Mouse (Mus musculus) CH12.LX (cell line): Measurements from ENCODE around the gene Vav2. TPM values are rescaled to one million over a fixed set of nuclear protein-coding genes. Genes with fewer than 3 reads are reported as not detected.

Experiments used
- DNase-seq: peaks from one replicate; pipeline ENCODE4 v3.0.0-alpha.2; 2013; ENCODE audit errors: extremely low read depth
- H3K27ac ChIP-seq: 2 replicates; pipeline ENCODE4 v1.5.1; 2012; ENCODE audit warnings: low read depth, mild to moderate bottlenecking, control low read depth, moderate library complexity; ENCODE audit not compliant: insufficient read depth
- H3K27me3 ChIP-seq: replicated peaks from 2 replicates; pipeline ENCODE3; 2012; ENCODE audit warnings: inconsistent platforms
- H3K36me3 ChIP-seq, 2 experiments: replicated peaks in 1 of 2; 2 replicates each; pipeline versions ENCODE3 to v1.6.1; 2012; ENCODE audit warnings: inconsistent platforms in 1 of 2, low read length in 1 of 2, mild to moderate bottlenecking in 1 of 2, mixed read lengths in 1 of 2, moderate library complexity in 1 of 2; ENCODE audit not compliant: control insufficient read depth in 1 of 2, insufficient read depth in 1 of 2
- H3K4me1 ChIP-seq, 2 experiments: 2 replicates each; pipeline ENCODE4 v1.6.1; 2012; ENCODE audit warnings: inconsistent platforms in 1 of 2, moderate library complexity in 1 of 2; ENCODE audit not compliant: insufficient read depth in 2 of 2, control insufficient read depth in 1 of 2
- H3K4me2 ChIP-seq: 2 replicates; pipeline ENCODE4 v1.6.1; 2012; ENCODE audit warnings: low read depth, mild to moderate bottlenecking, control low read depth; ENCODE audit not compliant: poor library complexity, insufficient read depth, severe bottlenecking
- H3K4me3 ChIP-seq, 3 experiments: fragments of 150-350 bp in 1 of 3; sonication (generic) in 1 of 3; replicated peaks in 1 of 3; 2 replicates each; pipeline versions ENCODE3 to v1.5.1; 2011 to 2012; ENCODE audit warnings: low read depth in 2 of 3, low read length in 2 of 3, mild to moderate bottlenecking in 2 of 3, moderate library complexity in 2 of 3, control low read depth in 1 of 3, improper control_type of control experiment in 1 of 3, inconsistent platforms in 1 of 3, mixed read lengths in 1 of 3; ENCODE audit not compliant: poor library complexity in 1 of 3
- H3K79me2 ChIP-seq: replicated peaks from 2 replicates; pipeline ENCODE4 v1.6.1; 2012; ENCODE audit warnings: mild to moderate bottlenecking, moderate library complexity; ENCODE audit not compliant: control insufficient read depth, poor library complexity, insufficient read depth, severe bottlenecking; ENCODE audit errors: extremely low read depth
- H3K9ac ChIP-seq: 2 replicates; pipeline ENCODE4 v1.6.1; 2012; ENCODE audit warnings: low read depth, mild to moderate bottlenecking, control low read depth, moderate library complexity; ENCODE audit not compliant: insufficient read depth
- H3K9me3 ChIP-seq: replicated peaks from 2 replicates; pipeline ENCODE3; 2012; ENCODE audit warnings: low read length, inconsistent platforms, mixed read lengths
- ELF1 ChIP-seq: IDR thresholded peaks from 2 replicates; pipeline ENCODE4 v1.6.1; 2014; ENCODE audit warnings: low read depth, mild to moderate bottlenecking, inconsistent platforms, low read length, improper control_type of control experiment
- HCFC1 ChIP-seq: IDR thresholded peaks from 2 replicates; pipeline ENCODE4 v1.6.1; 2012; ENCODE audit warnings: low read depth, mild to moderate bottlenecking, inconsistent platforms, low read length, improper control_type of control experiment
- IRF4 ChIP-seq: IDR thresholded peaks from 2 replicates; pipeline ENCODE4 v1.6.1; 2014; ENCODE audit warnings: low read depth, mild to moderate bottlenecking, inconsistent platforms, low read length, improper control_type of control experiment
- MAFK ChIP-seq: IDR thresholded peaks from 2 replicates; pipeline ENCODE4 v1.6.1; 2011; ENCODE audit warnings: low read length, improper control_type of control experiment; ENCODE audit not compliant: insufficient replicate concordance
- MAX ChIP-seq: IDR thresholded peaks from 2 replicates; pipeline ENCODE4 v1.6.1; 2011; ENCODE audit warnings: low read length, improper control_type of control experiment
- MAZ ChIP-seq: IDR thresholded peaks from 2 replicates; pipeline ENCODE4 v1.6.1; 2012; ENCODE audit warnings: low read depth, mild to moderate bottlenecking, inconsistent platforms, low read length, improper control_type of control experiment, moderate library complexity
- MEF2A ChIP-seq: IDR thresholded peaks from 2 replicates; pipeline ENCODE4 v1.6.1; 2014; ENCODE audit warnings: low read depth, mild to moderate bottlenecking, inconsistent platforms, low read length, improper control_type of control experiment, borderline replicate concordance
- MXI1 ChIP-seq: IDR thresholded peaks from 2 replicates; pipeline ENCODE4 v1.6.1; 2011; ENCODE audit warnings: mild to moderate bottlenecking, low read depth, low read length, improper control_type of control experiment
- PAX5 ChIP-seq: IDR thresholded peaks from 2 replicates; pipeline ENCODE4 v1.6.1; 2012; ENCODE audit warnings: low read length, inconsistent platforms, mixed read lengths
- RCOR1 ChIP-seq: conservative IDR thresholded peaks from 2 replicates; pipeline ENCODE4 v1.6.1; 2012; ENCODE audit warnings: low read depth, mild to moderate bottlenecking, inconsistent platforms, low read length, improper control_type of control experiment
- SIN3A ChIP-seq: IDR thresholded peaks from 2 replicates; pipeline ENCODE4 v1.6.1; 2012; ENCODE audit warnings: low read length, improper control_type of control experiment, inconsistent platforms
- SMC3 ChIP-seq: IDR thresholded peaks from 2 replicates; pipeline ENCODE4 v1.6.1; 2011; ENCODE audit warnings: low read depth, low read length, improper control_type of control experiment
- USF2 ChIP-seq: conservative IDR thresholded peaks from 2 replicates; pipeline ENCODE4 v1.6.1; 2011; ENCODE audit warnings: low read depth, low read length, improper control_type of control experiment
- ZMIZ1 ChIP-seq: IDR thresholded peaks from 2 replicates; pipeline ENCODE4 v1.6.1; 2012; ENCODE audit warnings: low read depth, mild to moderate bottlenecking, inconsistent platforms, low read length, improper control_type of control experiment
- dilution Hi-C: fragments of 300-500 bp; cut with MboI; formaldehyde crosslinking; loops from 2 replicates; pipeline ENCODE4 v1.14.3; 2020; ENCODE audit warnings: low sequenced_read_pairs; ENCODE audit not compliant: extremely low pct_unique_long_range_greater_than_20kb, extremely low pct_ligation_motif_present
- in situ Hi-C: fragments of 300-500 bp; cut with MboI; formaldehyde crosslinking; loops from 3 replicates; pipeline ENCODE4 v1.14.3; 2019; ENCODE audit warnings: low sequenced_read_pairs, low pct_ligation_motif_present, low pct_unique_long_range_greater_than_20kb, mixed read lengths
- polyA plus RNA-seq: library from polyadenylated mRNA; unstranded; fragments of >175 nt; gene quantifications from 2 replicates; pipeline ENCODE4 v1.2.1, GENCODE M21; 2012; ENCODE audit warnings: low read depth; ENCODE audit not compliant: insufficient read length
- total RNA-seq, 2 experiments: library from RNA; depleted of rRNA; stranded (reverse); fragments of 300-350 nt in 1 of 2; fragments of >200 nt in 1 of 2; gene quantifications; 2 replicates each; pipeline ENCODE4 v1.2.3; 2012 to 2014

Vav2 gene
- total and polyA plus RNA-seq, 3 experiments = 31.5 to 46.8 (median 46.6) TPM

DNA sequence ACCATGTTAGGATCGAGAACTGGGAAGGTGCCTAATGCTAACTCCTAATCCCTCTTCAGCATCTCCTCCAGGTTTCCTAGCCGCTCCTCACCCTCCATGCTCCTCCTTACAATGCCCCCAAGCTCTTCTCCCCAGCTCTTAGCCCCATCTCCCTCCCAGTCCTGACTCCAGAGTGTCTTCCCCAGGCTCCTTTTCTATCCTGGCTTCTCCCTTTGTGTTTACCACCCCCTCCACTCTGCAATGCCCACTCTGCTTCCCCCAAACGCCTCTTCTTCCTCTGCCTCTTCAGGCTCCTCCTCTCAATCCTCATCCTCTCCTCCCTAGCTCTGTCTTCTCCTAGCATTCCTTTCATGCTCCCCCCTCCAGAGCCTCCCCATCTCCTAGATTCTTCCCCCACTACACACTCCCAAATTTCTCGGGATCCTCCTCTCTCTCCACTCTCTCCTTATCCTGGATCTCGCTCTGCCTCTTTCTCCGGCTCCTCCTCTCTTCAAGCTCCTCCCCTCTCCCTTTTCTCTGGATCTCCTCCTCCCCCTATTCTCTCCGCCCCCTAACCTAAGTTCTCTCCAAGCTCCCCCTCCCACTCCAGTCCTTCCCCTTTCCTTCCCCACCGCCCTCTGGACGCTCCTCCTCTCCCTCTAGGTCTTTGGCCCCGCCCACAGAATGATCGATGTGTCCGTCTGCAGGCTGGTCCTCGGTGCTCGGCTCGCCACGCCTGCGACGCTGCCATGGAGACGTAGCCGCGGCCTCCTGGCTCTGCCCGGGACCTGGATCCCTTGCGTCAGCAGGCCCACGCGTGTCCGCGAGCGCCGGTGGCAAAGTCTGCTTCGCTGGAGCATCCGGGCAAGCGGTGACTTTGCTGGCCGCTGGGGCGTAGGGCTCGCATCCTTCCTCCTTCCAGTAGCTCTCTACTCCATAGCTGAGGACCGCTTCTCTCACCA, 15.2 kb upstream of the Vav2 start, which contains the start of gene Brd3os:
TSS of gene Brd3os (plus strand) at position 558 of the 941 bp plus-strand sequence.
- Histone ChIP-seq H3K4me3 (peak within 1 kb of the TSS; percentile 42 to 50 (median 48)), H3K27me3 (no peaks in the 10 kb centered on the region), H3K9me3 (no peaks in the 10 kb centered on the region), H3K4me2 (peak within 1 kb of the TSS; percentile 84), H3K79me2 (no peaks in the 10 kb centered on the region), H3K9ac (peak within 1 kb of the TSS; percentile 6; the same call in 1 of the 2 replicates), H3K36me3 (peaks cover 4 to 25% of the 10 kb centered on the region in 2 experiments), H3K4me1 (peaks cover 11 to 26% of the 10 kb centered on the region in 2 experiments), H3K27ac (no peak within 1 kb of the TSS)
- TF ChIP-seq RCOR1 (no peak), SMC3 (0 out of 2 replicates have a peak, but pooled peaks have one; percentile 4), ELF1 (peak; percentile 40; the same call in 1 of the 2 replicates), MAZ (peak; percentile 92), USF2 (no peak), IRF4 (0 out of 2 replicates have a peak, but pooled peaks have one; percentile 46), MAX (peak; percentile 55; the same call in 1 of the 2 replicates), SIN3A (peak; percentile 88), ZMIZ1 (no peak), HCFC1 (peak; percentile 75), MEF2A (peak; percentile 52; the same call in 1 of the 2 replicates), PAX5 (no peak), MAFK (0 out of 2 replicates have a peak, but pooled peaks have one; percentile 35), MXI1 (peak; percentile 89)
- in situ Hi-C loops = loop anchor here (25.0 kb wide), 1 partner anchor 355 kb away; the partner anchor contains the start of gene Adamtsl2
- DNase-seq = peak; percentile 93
- dilution Hi-C loops = no loop called here

DNA sequence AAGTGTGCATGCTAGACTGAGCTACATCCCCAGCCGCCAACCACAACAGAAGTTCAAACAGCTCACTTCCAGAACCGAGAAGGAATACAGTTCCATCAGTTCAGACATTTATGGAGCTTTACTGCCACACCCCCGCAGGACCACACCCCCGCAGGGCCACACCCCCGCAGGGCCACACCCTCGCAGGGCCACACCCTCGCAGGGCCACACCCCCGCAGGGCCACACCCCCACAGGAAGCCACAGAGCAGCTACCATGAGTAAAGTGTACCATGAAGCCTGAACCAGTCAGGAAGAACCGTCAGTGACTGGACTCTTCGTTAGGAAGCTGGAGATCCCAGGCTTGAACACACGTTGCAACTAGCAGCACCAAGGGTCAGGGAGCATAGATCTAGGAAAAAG, 11.4 kb upstream of the Vav2 start:
- dilution Hi-C loops = no loop called here
- peak; percentile 74 for DNase-seq
- in situ Hi-C loops = loop anchor here (25.0 kb wide), 1 partner anchor 351 kb away; the partner anchor contains the start of gene Adamtsl2

More for the DNA sequence above, 11.4 kb upstream of the Vav2 start:
- H3K79me2 ChIP-seq = no peaks in the 10 kb centered on the region
- H3K4me3 ChIP-seq = no peak overlapping the region
- no peaks in the 10 kb centered on the region for H3K27me3 ChIP-seq
- peak; percentile 36; the same call in 1 of the 2 replicates for TF ChIP-seq ELF1
- no peak for TF ChIP-seq MAX
- H3K9me3 ChIP-seq = no peaks in the 10 kb centered on the region
- no peak overlapping the region for H3K9ac ChIP-seq
- no peak overlapping the region for H3K27ac ChIP-seq
- 0 out of 2 replicates have a peak overlapping the region, but pooled peaks have one; percentile 3 for H3K4me2 ChIP-seq
- H3K36me3 ChIP-seq = no peaks in the 10 kb centered on the region
- H3K4me1 ChIP-seq = peaks cover 15 to 34% of the 10 kb centered on the region in 2 experiments
